Mouse (Mus musculus): Measurements from ENCODE around the gene Samd15. TPM values are rescaled to one million over a fixed set of nuclear protein-coding genes. Genes with fewer than 3 reads are reported as not detected.

The Samd15 gene
- polyA plus RNA-seq, 1 experiment from 2014 or later: 1.4 TPM

DNA sequence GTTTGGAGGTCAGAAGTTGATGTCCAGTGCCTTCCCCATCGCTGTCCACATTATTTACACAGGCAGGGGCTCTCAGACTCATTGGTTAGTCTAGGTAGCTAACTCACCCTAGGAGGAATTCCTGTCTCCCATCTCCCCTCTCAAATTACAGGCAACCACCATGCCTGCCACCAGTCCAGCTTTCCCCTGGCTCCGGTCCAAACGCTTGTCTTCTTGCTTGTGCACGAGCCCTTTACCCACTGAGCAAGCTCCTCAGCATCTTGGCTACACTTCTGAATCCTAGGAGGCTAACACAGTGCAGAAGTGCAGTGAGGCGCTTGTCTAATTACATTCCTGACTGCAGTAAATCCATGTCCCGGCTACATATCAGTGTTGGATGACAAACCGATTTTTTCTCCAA lies 19.8 kb downstream of the Samd15 start:
- Histone ChIP-seq H3K27ac (ENCODE audit: low read length) (no peak overlapping the region), H3K4me2 (replicated peaks; ENCODE audit: low read depth, low read length) (no peak overlapping the region), H3K9ac (replicated peaks; ENCODE audit: low read depth) (no peak overlapping the region), H3K36me3 (ENCODE audit: insufficient read depth, low read length) (no peaks in the 10 kb centered on the region), H3K4me3 (ENCODE audit: low read depth, low read length) (no peak overlapping the region), H3K27me3 (replicated peaks; ENCODE audit: insufficient read depth, low read length) (no peaks in the 10 kb centered on the region), H3K9me3 (ENCODE audit: low read length) (no peaks in the 10 kb centered on the region), H3K4me1 (ENCODE audit: insufficient read depth, low read depth, low read length) (no peaks in the 10 kb centered on the region)
- WGBS: 43% methylated on average over 7 of the region's 7 CpGs
- TF ChIP-seq CTCF (IDR thresholded peaks at IDR 0.05) (no peak), EP300 (IDR thresholded peaks at IDR 0.05) (no peak)
- DNase-seq (ENCODE audit: low spot score) (no peak), ATAC-seq (no peak)

DNA sequence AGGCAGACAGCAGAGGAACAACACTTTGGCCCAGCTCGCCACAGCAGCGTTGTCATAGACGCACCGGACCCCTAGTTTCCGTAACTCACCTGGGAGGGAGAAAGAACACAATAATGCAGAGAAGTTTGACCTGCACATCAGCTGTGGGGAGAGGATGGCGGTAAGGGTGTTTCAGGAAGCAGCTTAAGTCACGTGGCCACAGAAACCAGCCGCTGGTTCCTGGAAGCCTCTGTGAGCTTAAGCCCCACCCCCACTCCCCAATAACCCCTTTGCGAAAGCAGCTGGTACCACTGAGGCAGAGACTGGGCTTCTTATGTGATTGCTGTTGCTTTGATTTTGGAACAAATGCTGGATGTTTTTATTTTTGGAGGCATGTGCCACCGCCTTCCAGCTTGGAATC lies 25.4 kb downstream of the Samd15 start:
- Histone ChIP-seq H3K27ac (ENCODE audit: low read length) (no peak overlapping the region), H3K4me1 (ENCODE audit: insufficient read depth, low read depth, low read length) (no peaks in the 10 kb centered on the region), H3K4me3 (ENCODE audit: low read depth, low read length) (no peak overlapping the region), H3K36me3 (ENCODE audit: insufficient read depth, low read length) (no peaks in the 10 kb centered on the region), H3K9ac (replicated peaks; ENCODE audit: low read depth) (no peak overlapping the region), H3K27me3 (replicated peaks; ENCODE audit: insufficient read depth, low read length) (no peaks in the 10 kb centered on the region), H3K9me3 (ENCODE audit: low read length) (no peaks in the 10 kb centered on the region), H3K4me2 (replicated peaks; ENCODE audit: low read depth, low read length) (no peak overlapping the region)
- TF ChIP-seq EP300 (IDR thresholded peaks at IDR 0.05): no peak
- TF ChIP-seq CTCF (IDR thresholded peaks at IDR 0.05): no peak
- WGBS: 55% methylated on average over 10 of the region's 10 CpGs
- DNase-seq (ENCODE audit: low spot score) (no peak), ATAC-seq (no peak)

DNA sequence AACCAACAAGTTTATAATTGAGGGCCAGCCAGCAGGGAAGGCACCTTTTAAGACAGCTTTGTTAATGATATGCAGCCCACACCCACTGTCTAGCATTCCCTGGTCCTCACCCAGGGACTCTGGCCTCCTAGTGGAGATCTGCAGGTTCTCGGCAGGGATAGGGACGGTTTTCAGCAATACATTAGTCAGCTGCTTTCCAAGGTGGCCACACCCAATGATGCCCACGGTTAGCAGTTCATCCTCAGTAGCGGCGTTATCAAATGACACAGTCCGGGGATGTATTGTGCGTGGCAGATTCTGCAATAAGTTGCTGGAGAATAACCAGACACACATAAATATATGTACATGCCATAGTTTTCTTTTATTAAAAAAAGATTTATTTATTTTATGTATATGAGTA lies 27.3 kb downstream of the Samd15 start:
- Histone ChIP-seq H3K4me3 (ENCODE audit: low read depth, low read length) (no peak overlapping the region), H3K27ac (ENCODE audit: low read length) (no peak overlapping the region), H3K36me3 (ENCODE audit: insufficient read depth, low read length) (no peaks in the 10 kb centered on the region), H3K9ac (replicated peaks; ENCODE audit: low read depth) (no peak overlapping the region), H3K4me2 (replicated peaks; ENCODE audit: low read depth, low read length) (no peak overlapping the region), H3K27me3 (replicated peaks; ENCODE audit: insufficient read depth, low read length) (no peaks in the 10 kb centered on the region), H3K9me3 (ENCODE audit: low read length) (no peaks in the 10 kb centered on the region), H3K4me1 (ENCODE audit: insufficient read depth, low read depth, low read length) (no peaks in the 10 kb centered on the region)
- TF ChIP-seq CTCF (IDR thresholded peaks at IDR 0.05): no peak
- no peak for TF ChIP-seq EP300 (IDR thresholded peaks at IDR 0.05)
- 69% methylated on average over 7 of the region's 7 CpGs for WGBS
- DNase-seq (ENCODE audit: low spot score) (no peak), ATAC-seq (no peak)

DNA sequence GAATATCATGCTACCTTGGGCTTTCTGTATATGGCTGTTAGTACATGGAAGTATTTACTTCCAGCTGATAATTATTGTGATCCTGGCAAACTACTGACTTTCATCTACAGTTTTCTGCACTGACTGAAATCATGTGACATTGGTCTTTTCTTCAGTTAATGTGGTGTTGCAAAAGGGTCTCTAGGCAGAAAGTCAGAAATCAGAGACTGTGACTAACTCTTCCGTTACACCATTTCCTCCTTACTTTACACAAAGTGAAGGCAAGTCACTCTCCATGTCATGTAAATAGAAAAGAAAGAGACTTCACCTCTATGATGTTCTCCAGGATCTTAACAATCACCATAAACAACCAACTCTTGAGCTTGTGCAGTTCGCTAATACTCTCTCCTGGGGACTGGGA lies 30.1 kb downstream of the Samd15 start:
- H3K4me1 ChIP-seq (ENCODE audit: insufficient read depth, low read depth, low read length): no peaks in the 10 kb centered on the region
- 88% methylated on average over 2 of the region's 2 CpGs for WGBS
- H3K9me3 ChIP-seq (ENCODE audit: low read length): no peaks in the 10 kb centered on the region
- TF ChIP-seq CTCF (IDR thresholded peaks at IDR 0.05): no peak
- no peak for TF ChIP-seq EP300 (IDR thresholded peaks at IDR 0.05)
- no peak overlapping the region for H3K4me3 ChIP-seq (ENCODE audit: low read depth, low read length)
- no peak overlapping the region for H3K9ac ChIP-seq (replicated peaks; ENCODE audit: low read depth)
- no peaks in the 10 kb centered on the region for H3K36me3 ChIP-seq (ENCODE audit: insufficient read depth, low read length)
- no peak overlapping the region for H3K4me2 ChIP-seq (replicated peaks; ENCODE audit: low read depth, low read length)
- no peak for DNase-seq (ENCODE audit: low spot score)
- ATAC-seq: no peak
- no peak overlapping the region for H3K27ac ChIP-seq (ENCODE audit: low read length)
- H3K27me3 ChIP-seq (replicated peaks; ENCODE audit: insufficient read depth, low read length): no peaks in the 10 kb centered on the region

DNA sequence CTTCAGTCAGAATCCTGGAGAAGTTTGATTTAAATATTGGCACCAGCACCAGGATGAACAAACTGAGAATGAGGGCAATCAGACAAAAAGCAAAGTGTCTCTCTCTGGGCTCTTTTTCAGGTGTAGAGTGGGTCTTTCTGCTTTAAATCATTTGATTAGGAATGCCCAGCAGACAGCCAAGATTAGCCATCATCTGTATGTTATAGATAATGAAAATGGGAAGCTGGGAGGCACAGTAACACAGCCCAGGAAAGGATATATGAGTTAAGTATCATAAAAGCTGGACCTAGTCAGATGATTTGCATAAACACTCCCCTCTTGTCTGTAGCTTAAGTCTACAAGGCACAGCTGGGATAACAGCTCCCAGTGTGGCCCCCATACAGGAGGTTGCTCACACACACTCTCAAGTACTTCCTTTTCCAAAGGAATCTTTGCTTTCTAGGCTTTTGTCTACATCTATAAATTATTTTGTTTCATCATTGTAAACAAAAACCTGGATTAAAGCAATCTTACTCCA lies 30.9 kb downstream of the Samd15 start:
- H3K9me3 ChIP-seq (ENCODE audit: low read length): no peaks in the 10 kb centered on the region
- no peak for TF ChIP-seq EP300 (IDR thresholded peaks at IDR 0.05)
- no peak for TF ChIP-seq CTCF (IDR thresholded peaks at IDR 0.05)

DNA sequence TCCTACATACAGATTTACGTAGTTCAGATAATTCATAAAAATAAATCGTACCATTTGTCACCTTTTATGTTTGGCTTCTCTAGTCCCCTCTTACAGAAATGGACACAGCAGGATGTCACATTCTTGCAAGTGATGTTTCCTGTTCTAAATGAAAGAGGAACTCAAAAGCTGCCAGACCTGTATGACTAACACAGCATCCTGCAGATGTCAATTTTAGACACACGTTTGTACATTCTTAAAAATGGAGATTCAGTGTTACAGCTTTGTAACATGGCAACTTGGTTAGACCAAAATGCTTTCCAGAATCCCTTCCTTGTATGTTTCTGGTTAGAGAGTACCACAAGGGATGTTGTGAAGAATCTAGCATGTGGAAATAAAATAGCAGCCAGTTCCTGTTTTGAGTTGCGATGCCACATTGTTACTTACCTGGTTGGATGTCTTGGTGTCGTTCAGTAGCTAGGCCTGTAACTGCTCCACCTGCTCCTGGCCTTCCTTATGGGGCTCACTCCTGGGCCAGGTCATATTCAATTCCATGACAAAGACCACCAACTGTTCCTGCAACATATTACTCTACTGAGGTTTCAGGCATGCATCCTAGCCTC lies 37.5 kb downstream of the Samd15 start:
- DNase-seq (ENCODE audit: low spot score) (no peak), ATAC-seq (no peak)
- Histone ChIP-seq H3K4me2 (replicated peaks; ENCODE audit: low read depth, low read length) (no peak overlapping the region), H3K4me3 (ENCODE audit: low read depth, low read length) (no peak overlapping the region), H3K36me3 (ENCODE audit: insufficient read depth, low read length) (peaks cover 12% of the 10 kb centered on the region; the same call in 1 of the 2 replicates), H3K9me3 (ENCODE audit: low read length) (no peaks in the 10 kb centered on the region), H3K27me3 (replicated peaks; ENCODE audit: insufficient read depth, low read length) (no peaks in the 10 kb centered on the region), H3K9ac (replicated peaks; ENCODE audit: low read depth) (no peak overlapping the region), H3K4me1 (ENCODE audit: insufficient read depth, low read depth, low read length) (no peaks in the 10 kb centered on the region), H3K27ac (ENCODE audit: low read length) (no peak overlapping the region)
- no peak for TF ChIP-seq EP300 (IDR thresholded peaks at IDR 0.05)
- TF ChIP-seq CTCF (IDR thresholded peaks at IDR 0.05): no peak
- 78% methylated on average over 5 of the region's 5 CpGs for WGBS

More for the DNA sequence above, 30.9 kb downstream of the Samd15 start:
- H3K4me1 ChIP-seq (ENCODE audit: insufficient read depth, low read depth, low read length): no peaks in the 10 kb centered on the region
- DNase-seq (ENCODE audit: low spot score): no peak
- no peak overlapping the region for H3K9ac ChIP-seq (replicated peaks; ENCODE audit: low read depth)
- no peak for ATAC-seq
- H3K27ac ChIP-seq (ENCODE audit: low read length): no peak overlapping the region
- no peak overlapping the region for H3K4me2 ChIP-seq (replicated peaks; ENCODE audit: low read depth, low read length)
- no peak overlapping the region for H3K4me3 ChIP-seq (ENCODE audit: low read depth, low read length)
- no peaks in the 10 kb centered on the region for H3K36me3 ChIP-seq (ENCODE audit: insufficient read depth, low read length)
- H3K27me3 ChIP-seq (replicated peaks; ENCODE audit: insufficient read depth, low read length): no peaks in the 10 kb centered on the region

Data from lung, postnatal 0 days (tissue).